Mouse (Mus musculus) heart, postnatal 10 days (tissue): Measurements from ENCODE around the gene Rtn2. TPM values are rescaled to one million over a fixed set of nuclear protein-coding genes. Genes with fewer than 3 reads are reported as not detected.

Experiments
- DNase-seq, 2 experiments: peaks; one replicate each; pipeline ENCODE4 v3.0.0; 2021
- intact Hi-C: fragments of 180-260 bp; cut with DNase I; formaldehyde crosslinking; loops from one replicate; pipeline ENCODE4 v1.15.1; 2025
- total RNA-seq, 2 experiments: library from RNA; stranded (reverse); gene quantifications; 2 replicates each; pipeline ENCODE4 v1.2.3; 2021

The Rtn2 gene
- total RNA-seq, 2 experiments from 2014 or later: 67.9 to 82.8 TPM

DNA sequence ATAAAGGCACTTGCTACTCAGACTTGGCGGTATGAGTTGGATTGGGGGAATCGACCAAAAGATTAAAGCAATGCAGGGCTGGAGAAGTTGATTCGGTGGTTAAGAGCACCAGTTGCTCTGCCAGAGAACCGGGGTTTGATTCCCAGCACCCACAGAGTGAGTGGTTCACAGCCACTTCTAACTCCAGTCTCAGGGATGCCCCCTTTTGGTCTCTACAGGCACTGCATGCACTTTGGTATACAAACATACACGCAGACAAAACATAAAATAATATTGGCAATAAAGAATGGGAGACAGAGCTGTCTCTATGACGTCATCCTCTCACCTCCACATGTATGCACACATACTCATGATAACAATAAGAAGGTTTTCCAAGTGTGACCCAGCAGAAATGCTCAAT lies 14.6 kb downstream of the Rtn2 start:
- DNase-seq: no peak
- intact Hi-C loops: loop anchor here (5.0 kb wide), 1 partner anchor 120 kb away; the partner anchor contains the start of gene Eml2

DNA sequence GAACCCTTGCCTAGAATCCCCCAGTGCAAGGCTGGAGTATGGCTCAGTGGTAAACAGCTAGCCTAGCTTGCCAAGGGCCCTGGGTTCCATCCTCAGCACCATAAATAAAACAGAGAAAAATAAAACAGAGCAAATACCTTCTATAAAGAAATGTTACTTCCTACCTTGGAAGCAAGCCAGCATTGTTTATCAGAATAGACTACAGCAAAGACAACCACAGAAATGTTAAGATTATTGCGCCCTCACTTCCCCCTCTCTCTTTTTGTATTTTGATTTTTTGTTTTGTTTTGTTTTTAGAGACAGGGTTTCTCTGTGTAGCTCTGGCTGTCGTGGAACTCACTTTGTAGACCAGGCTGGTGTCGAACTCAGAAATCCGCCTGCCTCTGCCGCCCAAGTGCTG lies 15.4 kb downstream of the Rtn2 start:
- DNase-seq: no peak
- intact Hi-C loops: loop anchor here (5.0 kb wide), 1 partner anchor 120 kb away; the partner anchor contains the start of gene Eml2

DNA sequence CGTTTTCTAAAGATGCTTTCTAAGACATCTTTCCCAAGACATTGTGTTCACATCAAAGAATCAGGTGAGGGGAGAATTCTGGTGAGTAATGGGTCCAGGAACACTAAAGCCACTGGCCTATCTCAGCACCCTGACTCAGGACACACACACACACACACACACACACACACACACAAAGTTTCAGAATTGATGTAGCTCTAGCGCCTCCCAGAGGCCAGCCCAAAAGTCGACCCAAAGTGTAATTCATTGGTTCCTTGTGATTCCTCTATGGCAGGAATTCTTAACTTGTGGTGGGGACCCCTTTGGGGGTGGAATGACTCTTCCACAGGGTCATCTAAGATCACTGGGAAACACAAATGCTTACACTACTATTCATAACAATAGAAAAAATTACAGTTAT lies 16.8 kb downstream of the Rtn2 start:
- peak; percentile 45 to 74 for DNase-seq
- intact Hi-C loops: loop anchor here (5.0 kb wide), 1 partner anchor 122 kb away; the partner anchor contains the start of gene Eml2

DNA sequence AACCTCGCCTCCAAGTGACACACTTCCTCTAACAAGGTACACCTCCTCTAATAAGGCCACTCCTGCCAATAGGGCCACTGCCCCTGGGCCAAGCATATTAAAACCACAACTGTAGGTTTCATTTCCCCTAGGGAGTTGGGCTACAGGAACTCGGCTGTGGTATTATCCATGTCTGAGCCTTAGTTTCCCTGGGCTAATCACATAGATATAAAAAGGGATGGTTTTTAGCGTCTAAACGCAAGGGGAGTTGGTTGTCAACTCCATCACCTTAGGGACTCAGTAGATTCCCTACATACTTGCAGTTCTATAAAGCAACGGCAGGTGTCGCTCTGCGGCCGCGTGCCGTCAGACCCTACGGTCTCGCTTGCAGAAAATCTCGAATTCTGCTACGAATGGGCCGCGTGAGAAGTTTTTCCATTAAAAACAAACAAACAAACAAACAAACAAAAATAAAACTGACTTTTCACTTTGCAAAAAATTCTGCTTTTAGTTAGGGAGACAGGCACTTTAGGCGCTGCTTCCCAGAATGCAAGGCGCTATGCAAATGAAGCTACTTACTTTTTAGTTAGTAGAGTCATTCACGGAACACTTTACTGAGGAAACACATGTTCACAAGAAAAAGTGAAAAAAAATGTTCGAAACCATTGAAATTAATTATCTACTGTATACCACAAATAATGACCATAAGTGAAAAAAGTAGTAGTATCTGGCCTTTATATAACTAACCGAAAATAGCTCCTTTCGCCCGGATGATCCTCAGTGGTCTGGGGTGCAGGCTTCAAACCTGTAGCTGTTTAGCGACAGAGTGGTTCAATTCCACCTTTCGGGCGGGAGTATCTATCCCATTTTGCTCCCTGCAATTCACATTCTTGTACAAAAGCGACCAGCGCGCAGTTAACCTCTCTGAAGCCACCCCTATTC lies 18.3 kb downstream of the Rtn2 start:
- intact Hi-C loops: loop anchor here (1.0 kb wide), 2 partner anchors 15 to 43 kb away; no protein-coding TSS in a partner anchor
- DNase-seq: peak; percentile 87 to 91

DNA sequence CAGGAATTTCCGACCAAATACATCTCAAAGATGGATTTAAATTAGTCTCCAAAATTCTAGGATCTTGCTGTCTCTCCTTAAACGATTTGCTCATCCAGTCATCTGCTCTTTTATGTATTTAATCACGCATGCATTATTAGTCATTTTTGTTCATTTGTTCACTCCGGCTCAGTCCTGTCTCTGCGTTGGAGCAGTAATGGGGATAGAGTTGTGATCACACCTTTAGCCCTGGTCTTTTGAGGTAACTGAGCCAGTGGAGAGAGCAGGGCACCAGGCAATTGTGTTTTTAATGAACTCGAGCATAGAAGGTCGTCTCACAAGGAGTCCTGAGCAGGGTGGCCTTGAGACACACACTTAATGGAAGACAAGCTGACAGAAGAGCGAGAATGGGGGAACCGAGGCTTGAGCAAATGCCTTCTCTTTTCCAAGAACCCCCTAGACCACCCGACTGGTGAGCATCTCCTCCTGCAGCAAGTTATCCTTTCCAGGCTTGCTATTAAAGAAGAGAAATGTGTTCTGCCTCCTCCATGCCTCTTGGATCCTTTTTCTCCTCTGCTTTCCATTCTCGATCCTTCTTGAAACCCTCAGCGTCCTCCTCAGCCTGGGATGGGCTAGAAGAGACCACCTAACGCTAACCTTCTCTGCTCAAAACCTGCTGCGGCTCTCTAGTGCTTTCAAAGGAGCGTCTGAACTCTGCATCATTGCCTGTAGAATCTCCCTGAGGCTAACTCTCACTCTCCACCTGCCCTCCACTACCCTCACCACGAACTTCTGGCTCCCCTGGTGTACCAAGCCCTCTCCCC lies 19.2 kb downstream of the Rtn2 start:
- intact Hi-C loops: no loop called here

DNA sequence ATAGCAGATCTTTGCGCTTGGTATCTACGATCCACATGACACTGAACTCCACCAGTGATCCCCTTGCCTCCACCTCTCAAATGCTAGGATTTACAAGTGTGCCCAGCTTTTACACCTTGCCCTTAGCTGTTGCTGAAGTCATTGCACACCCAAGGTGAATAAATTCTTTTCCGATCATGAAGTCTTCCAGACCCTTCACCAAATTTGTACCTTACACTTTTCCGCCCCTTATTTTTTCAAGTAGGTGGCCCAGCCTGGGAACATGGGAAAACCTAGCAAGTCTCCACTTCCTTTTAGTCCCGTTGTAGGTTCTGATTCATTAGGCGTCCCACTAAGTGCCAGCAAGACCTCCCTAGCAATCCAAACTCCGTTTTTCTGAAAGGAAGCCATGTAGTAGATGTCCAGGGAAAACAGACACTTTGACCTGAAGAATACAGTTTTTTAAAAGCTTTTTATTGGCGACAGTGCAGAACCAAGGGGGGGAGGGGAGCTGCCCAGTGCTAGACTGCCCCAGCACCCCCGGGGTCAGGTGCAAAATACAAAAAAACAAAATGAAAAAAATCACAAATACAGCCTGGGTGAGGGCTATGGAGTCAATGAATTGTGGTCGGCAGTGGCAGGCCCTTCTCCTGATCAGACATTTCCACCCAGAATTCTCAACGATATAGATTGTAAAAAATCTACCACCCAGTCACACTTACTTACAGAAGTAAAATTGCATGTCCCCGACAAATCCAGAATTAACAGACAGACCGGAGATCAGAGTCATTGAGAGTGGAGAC lies 20.0 kb downstream of the Rtn2 start:
- intact Hi-C loops: no loop called here
- no peak for DNase-seq

More for the DNA sequence above, 19.2 kb downstream of the Rtn2 start:
- no peak for DNase-seq

DNA sequence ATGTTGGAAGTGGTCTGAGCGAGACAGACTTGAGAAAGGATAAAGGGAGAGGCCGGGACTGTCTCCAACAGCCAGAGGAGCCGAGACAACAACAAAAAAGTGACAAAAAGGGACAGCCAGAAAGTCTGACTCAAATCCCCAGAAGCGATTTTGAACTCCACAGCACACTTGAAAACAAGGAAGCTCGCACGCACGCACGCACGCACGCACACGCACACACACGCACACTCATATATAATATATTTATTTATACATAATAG lies 20.6 kb downstream of the Rtn2 start:
- intact Hi-C loops: no loop called here
- no peak for DNase-seq

DNA sequence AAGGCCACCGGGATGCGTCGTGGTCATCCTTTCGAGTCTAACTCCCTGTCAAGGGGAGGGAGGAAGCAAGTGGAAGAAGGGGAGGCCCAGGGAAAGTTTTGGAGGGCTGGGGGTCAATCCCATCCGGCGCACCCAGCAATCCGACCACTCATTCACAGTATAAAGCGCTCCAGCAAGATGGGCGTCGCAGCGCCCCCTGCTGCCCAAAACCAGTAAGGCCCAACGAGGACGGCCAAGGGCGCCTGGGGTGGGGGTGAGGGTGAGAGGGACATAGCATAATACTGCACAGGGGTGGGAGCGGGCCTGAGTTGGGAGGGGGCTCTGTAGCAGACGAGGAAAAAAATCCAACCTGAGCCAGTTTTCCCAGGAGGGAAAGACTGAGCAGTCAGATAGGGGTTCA lies 21.3 kb downstream of the Rtn2 start:
- intact Hi-C loops: no loop called here
- DNase-seq: peak; percentile 83 to 91

DNA sequence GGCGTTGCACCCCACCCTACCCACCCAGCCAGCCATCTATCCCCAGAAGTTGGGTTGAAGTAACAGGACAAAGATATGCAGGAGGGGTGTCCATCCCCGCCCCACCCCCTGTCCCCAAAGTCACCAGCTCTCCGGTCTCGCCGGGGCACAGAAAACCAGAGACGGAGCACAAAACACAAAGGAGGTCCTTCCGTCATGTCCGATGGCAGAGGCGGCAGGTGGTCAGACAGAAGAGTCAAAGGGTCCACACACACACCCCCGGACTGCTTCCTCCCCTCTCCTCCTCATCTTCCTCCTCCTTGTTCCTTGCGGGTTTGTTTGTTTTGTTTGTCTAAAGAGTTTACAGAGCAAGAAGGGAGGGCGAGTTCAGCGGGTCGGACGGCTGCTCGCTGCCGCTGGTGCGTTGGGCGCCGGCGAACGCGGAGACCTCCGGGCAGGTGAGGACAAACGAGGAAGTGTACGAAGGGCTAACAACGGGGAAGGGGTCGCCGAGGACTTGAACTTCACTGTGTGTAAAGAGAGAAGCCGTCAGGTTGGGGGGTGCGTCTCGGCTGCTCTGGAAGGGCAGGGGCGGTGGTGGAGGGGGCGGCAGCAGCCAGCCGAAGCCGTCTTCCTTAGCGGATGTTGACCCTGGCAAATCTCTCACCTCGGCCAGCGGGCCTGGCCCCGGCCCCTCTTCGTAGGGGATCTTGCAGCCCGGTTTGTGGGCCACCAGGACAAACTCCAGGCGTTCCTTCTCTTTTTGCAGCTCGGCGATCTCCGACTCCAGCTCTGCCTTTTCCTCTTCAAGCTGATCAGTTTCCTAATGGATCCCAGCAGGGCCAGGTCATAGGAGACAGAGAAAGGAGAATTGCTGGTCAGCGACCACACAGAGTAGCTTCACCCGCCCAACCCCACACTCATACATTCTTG lies 22.3 kb downstream of the Rtn2 start:
- intact Hi-C loops: no loop called here
- no peak for DNase-seq

DNA sequence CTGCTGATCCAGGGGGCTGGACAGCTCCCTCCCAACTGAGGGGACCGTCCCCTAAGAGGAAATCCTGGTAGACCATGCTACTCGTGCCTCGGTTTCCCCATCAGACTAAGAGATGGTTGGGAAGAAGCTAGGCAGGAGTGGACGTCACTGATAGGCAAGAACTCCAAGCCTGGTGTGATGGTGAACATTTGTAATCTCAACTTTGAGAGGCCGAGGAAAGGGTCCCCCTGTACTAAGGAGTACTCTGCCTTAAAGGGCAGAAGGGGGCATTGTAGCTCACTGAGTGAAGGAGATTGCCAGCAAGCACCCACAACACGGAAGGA lies 22.9 kb downstream of the Rtn2 start:
- intact Hi-C loops: no loop called here
- no peak for DNase-seq

DNA sequence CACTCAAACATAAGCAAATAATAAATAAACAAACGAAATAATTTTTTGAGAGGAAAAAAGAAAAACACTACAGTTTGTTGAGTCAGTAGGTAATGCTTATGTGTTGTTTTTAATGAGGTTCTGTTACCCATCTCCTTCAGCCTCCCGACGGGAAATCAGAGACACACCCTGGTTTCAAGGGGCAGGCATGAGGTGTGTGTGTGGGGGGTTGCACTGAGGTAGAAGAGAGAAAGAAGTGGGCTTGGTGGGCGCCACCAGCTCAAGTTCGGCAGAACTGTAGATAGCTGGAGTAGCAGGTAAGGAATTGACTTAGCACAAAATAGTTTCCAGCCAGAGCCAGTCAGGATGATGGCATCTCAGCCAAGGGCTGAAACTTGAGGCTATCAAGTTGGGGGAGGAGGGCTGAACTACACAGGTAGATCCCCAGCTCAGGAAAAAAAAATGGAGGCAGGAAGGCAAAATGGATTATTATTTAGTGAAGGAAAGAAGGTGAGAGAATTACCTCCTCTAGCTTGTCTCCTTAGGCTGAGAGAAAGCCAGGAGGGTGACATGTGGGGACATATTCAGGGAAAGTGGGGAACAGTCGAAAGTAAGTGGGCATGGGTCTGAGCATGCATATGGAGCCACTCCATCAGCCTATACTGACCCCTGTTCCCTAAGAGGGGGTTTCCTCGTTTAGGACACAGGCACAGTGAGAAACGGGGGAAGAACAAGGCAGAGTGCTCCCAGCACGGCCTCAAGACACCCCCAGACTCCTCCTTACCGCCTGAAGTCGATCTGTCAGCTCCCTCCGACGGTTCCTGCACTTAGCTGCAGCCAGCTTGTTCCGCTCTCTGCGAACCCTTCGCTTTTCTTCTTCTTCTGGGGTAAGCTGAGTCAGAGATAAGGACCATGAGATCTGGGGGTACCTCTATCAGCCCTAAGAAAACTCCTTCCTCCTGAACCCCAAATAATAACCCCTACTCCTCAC lies 23.7 kb downstream of the Rtn2 start:
- no peak for DNase-seq

DNA sequence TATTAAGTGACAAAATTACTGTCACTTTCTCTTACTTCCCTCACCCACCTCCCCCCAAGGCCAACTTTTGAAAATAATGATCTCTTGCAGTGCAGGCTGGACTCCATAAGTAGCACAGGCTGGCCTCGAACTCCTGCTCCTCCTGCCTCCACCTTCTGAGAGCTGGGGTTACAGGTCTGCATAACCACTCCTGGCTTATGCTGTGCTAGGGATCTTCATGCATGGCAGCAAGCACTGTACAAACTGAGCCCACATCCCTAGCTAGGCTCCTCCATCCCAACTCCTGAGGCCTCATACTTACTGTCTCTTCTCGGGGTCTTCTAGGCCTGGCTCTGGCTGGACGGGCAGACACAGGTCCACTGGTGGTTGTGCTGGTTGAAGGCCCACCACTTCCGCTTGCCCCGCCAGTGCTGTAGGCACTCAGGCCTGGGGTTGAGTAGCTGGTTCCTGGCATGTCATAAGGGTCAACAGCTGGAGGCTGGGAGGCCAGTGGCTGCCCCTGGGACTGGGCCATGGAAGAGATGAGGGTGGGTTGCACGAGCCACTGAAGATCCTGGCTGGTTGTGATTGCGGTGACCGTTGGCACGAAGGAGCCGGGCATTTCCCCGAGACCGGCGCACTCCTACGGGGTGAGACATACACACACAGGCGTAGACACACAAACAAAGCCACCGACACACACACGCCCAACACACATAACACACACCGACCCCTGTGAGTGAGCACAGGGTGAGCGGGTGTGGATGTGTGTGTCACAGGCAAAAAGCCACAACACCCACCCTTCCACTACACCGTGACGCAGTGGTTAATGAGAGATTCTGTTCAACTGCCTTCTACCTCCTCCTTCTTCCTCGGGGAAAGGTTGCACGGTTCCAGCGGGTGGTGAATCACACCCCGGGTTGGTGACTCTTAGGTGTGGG lies 24.7 kb downstream of the Rtn2 start:
- DNase-seq: no peak
- intact Hi-C loops: no loop called here

More for the DNA sequence above, 23.7 kb downstream of the Rtn2 start:
- intact Hi-C loops: no loop called here

DNA sequence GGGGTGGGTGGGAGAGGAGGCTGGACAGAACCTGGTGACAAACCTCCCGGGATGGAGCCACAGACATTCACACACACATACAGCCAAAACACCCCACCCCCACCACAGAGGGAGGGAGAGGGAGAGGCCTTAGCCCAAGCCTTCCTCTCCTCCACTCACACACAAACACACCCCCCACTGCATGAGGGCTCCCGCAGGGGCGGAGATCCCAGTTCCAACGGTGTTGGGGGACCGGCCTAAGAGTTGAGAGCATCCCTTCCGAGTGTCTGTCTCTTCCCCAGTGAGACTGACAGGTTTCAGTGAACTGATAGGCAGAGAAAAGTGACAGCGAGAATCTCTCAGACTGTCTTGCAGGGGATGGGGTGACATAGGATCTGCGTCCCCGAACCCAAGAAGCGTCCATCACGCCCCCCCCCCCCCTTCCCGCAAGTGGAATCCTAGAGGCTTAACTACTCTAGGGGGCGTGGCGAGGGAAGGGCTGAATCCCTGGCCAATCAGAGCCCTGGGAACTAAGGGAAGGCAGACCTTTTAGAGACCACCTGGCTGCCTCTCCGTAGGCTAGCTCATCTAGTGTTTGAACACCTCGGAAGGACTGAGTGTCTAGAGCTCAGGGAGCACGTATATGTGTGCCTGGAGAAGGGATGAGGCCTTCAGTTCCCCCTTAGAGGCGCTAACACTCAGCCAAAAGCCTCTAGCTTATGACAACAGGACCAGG lies 25.5 kb downstream of the Rtn2 start:
- intact Hi-C loops: no loop called here
- DNase-seq: peak; percentile 80 to 86

DNA sequence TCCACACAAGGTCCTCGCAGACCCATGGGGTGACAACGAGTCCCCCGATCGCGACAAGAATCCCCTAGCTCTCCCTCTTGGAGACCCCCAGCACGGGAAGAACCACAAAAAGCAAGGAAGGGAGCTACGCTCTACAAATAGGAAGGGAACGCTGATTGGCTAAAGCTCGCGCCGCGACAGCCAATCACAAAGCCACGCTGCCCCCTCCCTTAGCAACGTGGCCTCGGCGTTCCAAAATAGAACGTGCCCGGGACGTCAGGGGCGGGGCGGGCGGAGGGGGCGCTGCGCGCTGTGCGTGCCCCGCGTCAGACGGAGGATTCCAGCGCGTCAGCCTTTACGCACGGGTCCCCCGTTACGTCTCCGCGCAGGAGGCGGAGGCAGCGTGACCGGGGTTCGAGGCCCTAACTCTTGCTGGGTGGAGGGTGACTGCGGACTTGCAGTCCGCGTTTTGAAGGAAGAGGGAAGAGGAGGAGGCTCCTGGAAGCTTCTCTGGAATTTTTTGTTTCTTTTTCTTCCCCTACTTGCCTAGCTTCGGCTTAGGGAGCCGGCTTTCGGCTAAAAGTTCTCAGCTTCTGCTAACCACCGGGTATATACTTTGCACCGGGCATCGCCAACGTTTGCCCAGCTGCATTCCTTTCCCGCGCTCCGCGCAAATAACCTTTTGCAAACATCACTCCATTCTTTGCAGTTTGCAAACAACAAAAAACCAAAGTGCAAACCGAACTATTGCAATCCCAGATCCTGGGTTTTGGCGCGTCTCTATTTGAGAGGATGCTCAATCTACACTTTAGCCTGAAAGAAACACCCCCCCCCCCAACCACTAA lies 26.2 kb downstream of the Rtn2 start:
- DNase-seq: peak; percentile 97
- intact Hi-C loops: no loop called here

DNA sequence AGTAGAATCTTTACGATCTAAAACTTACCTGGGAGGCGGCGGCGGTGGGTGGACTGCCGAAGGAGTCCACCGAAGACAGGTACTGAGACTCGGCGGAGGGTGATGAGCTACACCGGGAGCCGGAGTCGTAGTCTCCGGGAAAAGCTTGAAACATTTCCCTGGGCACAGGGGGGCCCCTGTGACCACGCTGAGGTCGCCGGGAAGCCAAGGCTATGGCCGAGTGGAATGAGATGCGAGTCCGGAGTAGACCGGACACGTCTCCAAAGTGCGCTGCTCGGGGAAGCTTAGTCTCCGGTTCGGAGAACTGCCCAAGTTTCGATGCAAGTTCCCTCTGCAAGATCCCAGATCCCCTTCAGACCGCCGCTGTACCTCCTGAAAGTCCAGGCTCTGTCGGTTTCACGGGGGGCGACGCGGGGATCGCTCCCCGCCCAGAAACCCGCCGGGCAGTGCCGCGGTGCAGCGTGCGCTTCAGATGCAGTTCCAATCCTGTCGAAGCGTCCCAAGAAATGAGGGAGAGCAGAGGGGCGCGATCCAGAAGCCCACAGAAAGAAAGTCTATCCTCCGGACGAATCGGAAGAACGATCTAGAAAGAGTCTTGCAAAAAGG lies 27.0 kb downstream of the Rtn2 start:
- intact Hi-C loops: no loop called here
- peak in 1 of 2 experiments; percentile 37 for DNase-seq
